Mouse (Mus musculus): Measurements from ENCODE around the gene Zfp663. TPM values are rescaled to one million over a fixed set of nuclear protein-coding genes. Genes with fewer than 3 reads are reported as not detected.

Gene Zfp663
- polyA plus RNA-seq, 1 experiment from 2014 or later: 1.2 TPM

GRCm38 (mm10) chr2:165328746-165329145 is 39.8 kb downstream of the Zfp663 start:
- peaks cover 9% of the 10 kb centered on the region; the same call in 1 of the 2 replicates for H3K27me3 ChIP-seq
- no peak overlapping the region for H3K4me2 ChIP-seq
- no peak overlapping the region for H3K4me3 ChIP-seq (replicated peaks)
- H3K36me3 ChIP-seq: 0 out of 2 replicates have a peak, but pooled peaks cover 3% of the 10 kb centered on the region
- no peak for ATAC-seq (ENCODE audit: insufficient number of reproducible peaks, insufficient read depth, low FRiP score, low TSS enrichment, low read depth)
- no peak overlapping the region for H3K27ac ChIP-seq
- no peak overlapping the region for H3K9ac ChIP-seq (replicated peaks)
- H3K4me1 ChIP-seq (replicated peaks): peaks cover 28% of the 10 kb centered on the region
- H3K9me3 ChIP-seq: no peaks in the 10 kb centered on the region
- WGBS: 80% methylated on average over 5 of the region's 5 CpGs

- Histone ChIP-seq H3K9me3 (no peaks in the 10 kb centered on the region), H3K4me1 (replicated peaks) (peaks cover 33% of the 10 kb centered on the region), H3K9ac (replicated peaks) (peak overlapping the region; percentile 72), H3K27ac (no peak overlapping the region), H3K27me3 (0 out of 2 replicates have a peak, but pooled peaks cover 9% of the 10 kb centered on the region), H3K4me2 (peak overlapping the region; percentile 94), H3K4me3 (replicated peaks) (peak overlapping the region; percentile 89), H3K36me3 (0 out of 2 replicates have a peak, but pooled peaks cover 5% of the 10 kb centered on the region)
- 51% methylated on average over 7 of the region's 7 CpGs for WGBS
- no peak for ATAC-seq (ENCODE audit: insufficient number of reproducible peaks, insufficient read depth, low FRiP score, low TSS enrichment, low read depth)
These were observed 41.1 kb downstream of the Zfp663 start for GRCm38 (mm10) chr2:165327386-165327785.

GRCm38 (mm10) chr2:165326304-165327190 is 42.0 kb downstream of the Zfp663 start, which contains the start of gene Elmo2:
Elmo2 (minus strand) TSS chr2:165326479.
- ATAC-seq (ENCODE audit: insufficient number of reproducible peaks, insufficient read depth, low FRiP score, low TSS enrichment, low read depth): peak; percentile 98
- H3K4me3 ChIP-seq (replicated peaks): peak within 1 kb of the TSS; percentile 89
- no peaks in the 10 kb centered on the region for H3K9me3 ChIP-seq
- H3K27me3 ChIP-seq: 0 out of 2 replicates have a peak, but pooled peaks cover 9% of the 10 kb centered on the region
- peak within 1 kb of the TSS; percentile 94 for H3K4me2 ChIP-seq
- peak within 1 kb of the TSS; percentile 69 for H3K27ac ChIP-seq
- under 1% methylated on average over 53 of the region's 55 CpGs for WGBS
- peaks cover 38% of the 10 kb centered on the region for H3K4me1 ChIP-seq (replicated peaks)
- H3K9ac ChIP-seq (replicated peaks): peak within 1 kb of the TSS; percentile 90
- H3K36me3 ChIP-seq: peaks cover 5% of the 10 kb centered on the region; the same call in 1 of the 2 replicates

GRCm38 (mm10) chr2:165325521-165326303 is 42.8 kb downstream of the Zfp663 start:
- Histone ChIP-seq H3K36me3 (peaks cover 5% of the 10 kb centered on the region; the same call in 1 of the 2 replicates), H3K4me3 (replicated peaks) (peak overlapping the region; percentile 89), H3K9me3 (no peaks in the 10 kb centered on the region), H3K4me1 (replicated peaks) (peaks cover 46% of the 10 kb centered on the region), H3K9ac (replicated peaks) (peak overlapping the region; percentile 90), H3K27me3 (0 out of 2 replicates have a peak, but pooled peaks cover 9% of the 10 kb centered on the region), H3K27ac (peak overlapping the region; percentile 56; the same call in 1 of the 2 replicates), H3K4me2 (peak overlapping the region; percentile 94)
- 1% methylated on average over 30 of the region's 30 CpGs for WGBS
- peak; percentile 44 for ATAC-seq (ENCODE audit: insufficient number of reproducible peaks, insufficient read depth, low FRiP score, low TSS enrichment, low read depth)

- no peak for ATAC-seq (ENCODE audit: insufficient number of reproducible peaks, insufficient read depth, low FRiP score, low TSS enrichment, low read depth)
- Histone ChIP-seq H3K27me3 (0 out of 2 replicates have a peak, but pooled peaks cover 5% of the 10 kb centered on the region), H3K36me3 (peaks cover 5% of the 10 kb centered on the region; the same call in 1 of the 2 replicates), H3K4me3 (replicated peaks) (no peak overlapping the region), H3K4me2 (no peak overlapping the region), H3K27ac (0 out of 2 replicates have a peak overlapping the region, but pooled peaks have one; percentile 13), H3K9ac (replicated peaks) (no peak overlapping the region; the same call in 1 of the 2 replicates), H3K9me3 (no peaks in the 10 kb centered on the region), H3K4me1 (replicated peaks) (peaks cover 53% of the 10 kb centered on the region)
- 68% methylated on average over 5 of the region's 5 CpGs for WGBS
These were observed 44.6 kb downstream of the Zfp663 start for GRCm38 (mm10) chr2:165323928-165324327.

- peaks cover 58% of the 10 kb centered on the region for H3K4me1 ChIP-seq (replicated peaks)
These were observed 45.0 kb downstream of the Zfp663 start for GRCm38 (mm10) chr2:165323484-165323883.

GRCm38 (mm10) chr2:165321981-165322735 is 46.4 kb downstream of the Zfp663 start:
- ATAC-seq (ENCODE audit: insufficient number of reproducible peaks, insufficient read depth, low FRiP score, low TSS enrichment, low read depth): no peak
- Histone ChIP-seq H3K4me1 (replicated peaks) (peaks cover 66% of the 10 kb centered on the region), H3K9ac (replicated peaks) (no peak overlapping the region)

More at GRCm38 (mm10) chr2:165323484-165323883, 45.0 kb downstream of the Zfp663 start:
- H3K9me3 ChIP-seq: no peaks in the 10 kb centered on the region
- peaks cover 5% of the 10 kb centered on the region; the same call in 1 of the 2 replicates for H3K36me3 ChIP-seq
- H3K27me3 ChIP-seq: 0 out of 2 replicates have a peak, but pooled peaks cover under 1% of the 10 kb centered on the region
- WGBS: 75% methylated on average over 5 of the region's 5 CpGs
- H3K4me2 ChIP-seq: no peak overlapping the region
- no peak overlapping the region for H3K27ac ChIP-seq
- ATAC-seq (ENCODE audit: insufficient number of reproducible peaks, insufficient read depth, low FRiP score, low TSS enrichment, low read depth): no peak
- no peak overlapping the region for H3K9ac ChIP-seq (replicated peaks)
- no peak overlapping the region for H3K4me3 ChIP-seq (replicated peaks)

GRCm38 (mm10) chr2:165321381-165321888 is 47.1 kb downstream of the Zfp663 start:
- peaks cover 70% of the 10 kb centered on the region for H3K4me1 ChIP-seq (replicated peaks)
- H3K27ac ChIP-seq: peak overlapping the region; percentile 23; the same call in 1 of the 2 replicates
- no peak overlapping the region for H3K9ac ChIP-seq (replicated peaks)
- no peaks in the 10 kb centered on the region for H3K27me3 ChIP-seq
- no peak overlapping the region for H3K4me3 ChIP-seq (replicated peaks)
- 68% methylated on average over 8 of the region's 8 CpGs for WGBS
- no peak overlapping the region for H3K4me2 ChIP-seq
- no peaks in the 10 kb centered on the region for H3K9me3 ChIP-seq
- no peak for ATAC-seq (ENCODE audit: insufficient number of reproducible peaks, insufficient read depth, low FRiP score, low TSS enrichment, low read depth)
- peaks cover 5% of the 10 kb centered on the region; the same call in 1 of the 2 replicates for H3K36me3 ChIP-seq

More at GRCm38 (mm10) chr2:165321981-165322735, 46.4 kb downstream of the Zfp663 start:
- no peaks in the 10 kb centered on the region for H3K9me3 ChIP-seq
- H3K27ac ChIP-seq: no peak overlapping the region
- WGBS: 86% methylated on average over 22 of the region's 22 CpGs
- peaks cover 5% of the 10 kb centered on the region; the same call in 1 of the 2 replicates for H3K36me3 ChIP-seq
- no peaks in the 10 kb centered on the region for H3K27me3 ChIP-seq
- no peak overlapping the region for H3K4me2 ChIP-seq
- no peak overlapping the region for H3K4me3 ChIP-seq (replicated peaks)

- Histone ChIP-seq H3K4me3 (replicated peaks) (no peak overlapping the region), H3K4me1 (replicated peaks) (peaks cover 74% of the 10 kb centered on the region), H3K4me2 (no peak overlapping the region), H3K27ac (peak overlapping the region; percentile 23; the same call in 1 of the 2 replicates), H3K36me3 (peaks cover 12% of the 10 kb centered on the region), H3K9me3 (no peaks in the 10 kb centered on the region), H3K9ac (replicated peaks) (no peak overlapping the region), H3K27me3 (no peaks in the 10 kb centered on the region)
- no peak for ATAC-seq (ENCODE audit: insufficient number of reproducible peaks, insufficient read depth, low FRiP score, low TSS enrichment, low read depth)
- 68% methylated on average over 12 of the region's 12 CpGs for WGBS
These were observed 47.9 kb downstream of the Zfp663 start for GRCm38 (mm10) chr2:165320531-165321150.
